ENCODE assay signal across 9 mouse cellular contexts in genomic region chr9:103501861-103502364, GRCm38 (mm10). TPM values are rescaled to one million over a fixed set of nuclear protein-coding genes. Genes with fewer than 3 reads are reported as not detected.
DNase-seq lines count a peak whose midpoint lies in the region; ATAC-seq lines count a peak whose summit lies in the region.
"Had no signal": no experiment of that assay in that cellular context is flagged by ENCODE, and none has a peak within 500 bp of the region (broad histone marks: within the 10 kb centered on the region; RNA-seq: fewer than 3 reads in every experiment).

No protein-coding gene starts in this region.

- H3K9me3 ChIP-seq in hindbrain, embryonic 13.5 days, result no peaks in the 10 kb centered on the region

- no peak overlapping the region for H3K9ac ChIP-seq in hindbrain, embryonic 13.5 days

- H3K27ac ChIP-seq in hindbrain, embryonic 13.5 days, result peak overlapping the region; percentile 42

- H3K4me3 ChIP-seq in hindbrain, embryonic 13.5 days, result no peak overlapping the region
- H3K4me3 ChIP-seq: erythroblast, embryonic 14.5 days had no signal

- H3K4me2 ChIP-seq in hindbrain, embryonic 13.5 days, result peak overlapping the region; percentile 17

- H3K36me3 ChIP-seq in hindbrain, embryonic 13.5 days, result peaks cover 13% of the 10 kb centered on the region

- ATAC-seq in common myeloid progenitor, adult 5-6 weeks (replicated peaks; ENCODE audit: low read depth, poor library complexity, severe bottlenecking), result peak; percentile 82
- ATAC-seq in hindbrain, embryonic 13.5 days (ENCODE audit: low FRiP score), result peak; percentile 77

- H3K4me1 ChIP-seq in hindbrain, embryonic 13.5 days (replicated peaks), result peaks cover 62% of the 10 kb centered on the region

- 6% methylated on average over 14 of the region's 14 CpGs for WGBS in hindbrain, embryonic 13.5 days

- peak; percentile 31 for DNase-seq in Muller cell, postnatal 12 days (ENCODE audit: inconsistent ontology term)
- DNase-seq in left cerebral cortex, postnatal 4 days, result peak; percentile 72
- DNase-seq in right cerebral cortex, adult 2 months (ENCODE audit: low spot score in 2 of 2), result peak; percentile 81 to 83
- no peak for DNase-seq in adrenal gland, postnatal 4 days (ENCODE audit: low spot score in 2 of 2)
- no peak for DNase-seq in spleen, postnatal 14 days (ENCODE audit: low spot score in 2 of 2)
- DNase-seq in gastrocnemius, postnatal 36 days, result no peak

- H3K27me3 ChIP-seq in hindbrain, embryonic 13.5 days, result peaks cover 35% of the 10 kb centered on the region

- intact Hi-C loops in left cerebral cortex, postnatal 4 days (cut with DNase I), result no loop called here
- intact Hi-C loops in gastrocnemius, postnatal 36 days (cut with DNase I), result no loop called here

RNA-seq across cellular contexts. Expression of gene Bfsp2, which starts 21.7 kb away (rescaled TPM):
- total RNA-seq in common myeloid progenitor, adult 5-6 weeks (2017), result 2.4 and 3.8 TPM in 2 replicates
- 3.1 and 4.5 TPM in 2 replicates for polyA plus RNA-seq in hindbrain, embryonic 13.5 days (2015; fragmentation: Nextera tagmentation; extraction: Ambion mirVana)
- total RNA-seq in left cerebral cortex, postnatal 4 days (2021), result 1 to 10 TPM in 1 of 2 experiments, under 1 TPM in 1; 0.77 to 1.5 TPM
- total RNA-seq in adrenal gland, postnatal 4 days (2021), result not detected
- total RNA-seq in gastrocnemius, postnatal 36 days (2021), result under 1 TPM; 0.35 to 0.71 TPM

Comparison
In these comparisons a context has a peak if more than half of its experiments do, and no peak if none do; other contexts are left out.
1. DNase-seq: peak in Muller cell, postnatal 12 days (single experiment), left cerebral cortex, postnatal 4 days (single experiment) and right cerebral cortex, adult 2 months (2 of 2); none in adrenal gland, postnatal 4 days (0 of 2), spleen, postnatal 14 days (0 of 2) and gastrocnemius, postnatal 36 days (0 of 2).